Mouse (Mus musculus): ENCODE data around the gene RPS10-NUDT3.

- TF ChIP-seq GATA1 (IDR thresholded peaks at IDR 0.05; ENCODE audit: low read length) (no peak), TAL1 (IDR thresholded peaks at IDR 0.05; ENCODE audit: low read length) (no peak)
These were observed 40.4 kb upstream of the RPS10-NUDT3 start for GRCm38 (mm10) chr17:27675453-27675852.

Measured in erythroblast, embryonic 14.5 days (primary cell).